Mouse (Mus musculus) bone marrow macrophage, adult 2 months (primary cell): Measurements from ENCODE around the gene Stk19. TPM values are rescaled to one million over a fixed set of nuclear protein-coding genes. Genes with fewer than 3 reads are reported as not detected.

Experiments
- H3K27ac ChIP-seq: 2 replicates; pipeline ENCODE4 v1.5.1; 2012; ENCODE audit warnings: low read depth, low read length; ENCODE audit not compliant: insufficient read depth
- H3K4me1 ChIP-seq: 2 replicates; pipeline ENCODE4 v1.6.1; 2012; ENCODE audit warnings: low read length; ENCODE audit not compliant: control insufficient read depth, insufficient read depth
- H3K4me3 ChIP-seq: 2 replicates; pipeline ENCODE4 v1.5.1; 2012; ENCODE audit warnings: mild to moderate bottlenecking, low read length, moderate library complexity; ENCODE audit not compliant: insufficient read depth
- CTCF ChIP-seq: IDR thresholded peaks from 2 replicates; pipeline ENCODE4 v1.5.1; 2012; ENCODE audit warnings: low read depth, mild to moderate bottlenecking, low read length, moderate library complexity
- POLR2A ChIP-seq: IDR thresholded peaks from 2 replicates; pipeline ENCODE4 v1.6.1; 2012; ENCODE audit warnings: mild to moderate bottlenecking, low read depth, low read length, borderline replicate concordance
- polyA plus RNA-seq: library from polyadenylated mRNA; stranded (reverse); fragments of >200 nt; gene quantifications from 2 replicates; pipeline ENCODE4 v1.2.4, GENCODE M21; 2012; ENCODE audit not compliant: missing spikeins, insufficient read depth, insufficient read length

Stk19 gene
- polyA plus RNA-seq: 33.8 and 44.1 TPM in 2 replicates

DNA sequence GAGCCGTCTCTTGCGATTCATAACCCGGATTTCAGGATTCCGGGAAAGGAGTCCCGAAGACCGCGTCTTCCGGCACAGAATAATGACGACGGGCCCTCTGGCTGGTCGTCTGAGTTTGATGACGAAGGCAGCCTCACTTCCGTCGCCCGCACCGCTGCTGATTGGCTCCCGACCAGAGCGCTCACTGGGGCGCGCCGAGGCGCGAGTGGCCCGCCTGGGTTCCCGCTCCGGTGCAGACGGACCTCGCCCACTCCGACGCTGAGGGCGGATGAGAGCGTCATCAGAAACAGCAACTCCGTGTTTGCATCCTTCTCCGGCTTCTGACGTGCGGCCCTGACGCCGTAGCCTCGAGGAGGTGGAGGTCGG lies at the start of gene Stk19, which contains the start of gene Dxo:
Gene Stk19 (minus strand): TSS at position 90 of the 366 bp plus-strand sequence.
Gene Dxo (plus strand): TSS at position 164 of the 366 bp plus-strand sequence.
- peaks cover 5% of the 10 kb centered on the region for H3K4me1 ChIP-seq
- H3K27ac ChIP-seq: peak within 1 kb of the TSS; percentile 53
- H3K4me3 ChIP-seq: peak within 1 kb of the TSS; percentile 94
- no peak for TF ChIP-seq CTCF
- TF ChIP-seq POLR2A: 0 out of 2 replicates have a peak, but pooled peaks have one; percentile 44

- Histone ChIP-seq H3K4me1 (peaks cover 19% of the 10 kb centered on the region), H3K4me3 (no peak overlapping the region), H3K27ac (no peak overlapping the region)
- TF ChIP-seq POLR2A: no peak
- TF ChIP-seq CTCF: no peak
Measured at GRCm38 (mm10) chr17:34885615-34886014, 48.9 kb upstream of the Stk19 start.

DNA sequence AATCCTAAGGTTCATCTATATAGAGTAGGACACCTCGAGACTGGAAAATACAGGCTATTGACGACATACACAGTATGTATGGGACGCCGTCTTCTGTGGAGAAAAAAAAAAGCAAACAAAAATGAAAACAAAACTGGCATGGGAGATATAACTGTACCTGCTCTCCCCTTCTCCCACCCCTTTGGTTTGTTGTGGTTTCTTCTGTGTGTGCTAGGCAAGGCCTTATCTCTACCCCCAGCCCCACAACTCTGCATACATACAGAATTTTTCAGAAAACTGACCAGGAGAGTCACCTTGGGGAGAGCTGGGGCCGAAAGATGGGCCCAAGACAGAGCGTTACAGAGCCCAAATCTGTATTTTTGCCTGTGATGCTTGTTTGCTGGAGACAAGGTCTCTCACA lies 48.0 kb upstream of the Stk19 start:
- H3K4me3 ChIP-seq: no peak overlapping the region
- TF ChIP-seq POLR2A: no peak
- no peak for TF ChIP-seq CTCF
- H3K27ac ChIP-seq: no peak overlapping the region
- H3K4me1 ChIP-seq: peaks cover 22% of the 10 kb centered on the region

- H3K4me1 ChIP-seq: peaks cover 28% of the 10 kb centered on the region
- TF ChIP-seq POLR2A: no peak
- TF ChIP-seq CTCF: no peak
- H3K27ac ChIP-seq: peak overlapping the region; percentile 26; the same call in 1 of the 2 replicates
- no peak overlapping the region for H3K4me3 ChIP-seq
Measured at GRCm38 (mm10) chr17:34883332-34883731, 46.6 kb upstream of the Stk19 start.

- no peak for TF ChIP-seq POLR2A
- TF ChIP-seq CTCF: no peak
- H3K4me3 ChIP-seq: no peak within 1 kb of the TSS
- peaks cover 21% of the 10 kb centered on the region for H3K4me1 ChIP-seq
- H3K27ac ChIP-seq: peak within 1 kb of the TSS; percentile 22
Measured at GRCm38 (mm10) chr17:34881683-34882310, 45.1 kb upstream of the Stk19 start, which contains the start of gene Gm20547. Gene Gm20547 (minus strand): TSS chr17:34882042.

DNA sequence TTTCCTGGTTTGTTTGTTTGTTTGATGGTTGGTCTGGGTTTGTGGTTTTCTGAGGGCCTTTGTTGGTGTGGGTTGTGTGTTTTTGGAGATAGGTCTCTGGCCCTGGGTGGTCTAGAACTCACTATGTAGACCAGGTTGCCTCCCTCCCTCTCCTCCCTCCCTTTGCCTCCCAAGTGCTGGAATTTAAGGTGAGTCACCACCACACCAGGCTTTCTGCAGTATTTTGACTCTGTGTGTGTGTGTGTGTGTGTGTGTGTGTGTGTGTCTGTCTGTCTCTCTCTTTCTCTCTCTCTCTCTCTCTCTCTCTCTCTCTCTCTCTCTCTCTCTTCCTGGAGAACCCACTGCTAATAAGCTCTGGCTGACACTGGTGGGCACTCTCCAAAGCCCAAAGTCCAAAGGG lies 44.4 kb upstream of the Stk19 start:
- TF ChIP-seq POLR2A (no peak), CTCF (no peak)
- Histone ChIP-seq H3K27ac (no peak overlapping the region), H3K4me3 (no peak overlapping the region), H3K4me1 (peaks cover 21% of the 10 kb centered on the region)

DNA sequence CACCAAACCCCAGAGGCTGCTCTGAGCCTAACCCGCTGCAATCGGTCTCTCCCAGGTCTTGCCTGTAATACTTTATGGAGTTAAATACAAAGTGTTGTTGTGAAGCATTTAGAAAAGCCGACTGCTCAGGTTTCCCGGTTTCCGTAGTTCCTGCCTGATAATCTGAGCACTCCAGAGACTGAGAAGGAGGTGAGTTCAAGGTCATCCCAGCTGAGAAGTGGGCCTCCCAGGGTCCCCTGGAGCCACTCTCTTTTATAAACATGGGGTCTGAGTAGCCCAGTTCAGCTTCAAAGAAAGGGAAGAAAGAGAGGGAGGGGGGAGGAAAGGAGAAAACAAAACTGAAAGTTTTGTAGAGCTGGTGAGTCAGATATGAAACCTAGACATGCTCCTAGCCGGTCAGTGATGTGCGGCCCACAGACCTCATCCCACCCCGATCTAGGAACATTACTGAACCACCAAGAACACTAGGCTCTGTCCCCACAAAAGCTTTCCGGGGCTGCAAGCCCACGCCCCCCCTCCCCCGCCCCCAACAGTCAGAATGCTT lies 42.7 kb upstream of the Stk19 start, which contains the start of gene Zbtb12:
Gene Zbtb12 (plus strand): TSS at position 148 of the 544 bp plus-strand sequence.
- TF ChIP-seq CTCF: no peak
- no peak for TF ChIP-seq POLR2A
- H3K4me3 ChIP-seq: no peak within 1 kb of the TSS
- peaks cover 21% of the 10 kb centered on the region for H3K4me1 ChIP-seq
- no peak within 1 kb of the TSS for H3K27ac ChIP-seq

GRCm38 (mm10) chr17:34874321-34874720 lies 37.6 kb upstream of the Stk19 start:
- Histone ChIP-seq H3K4me3 (no peak overlapping the region), H3K27ac (no peak overlapping the region), H3K4me1 (peaks cover 2% of the 10 kb centered on the region; the same call in 1 of the 2 replicates)
- TF ChIP-seq POLR2A: no peak
- TF ChIP-seq CTCF: no peak

DNA sequence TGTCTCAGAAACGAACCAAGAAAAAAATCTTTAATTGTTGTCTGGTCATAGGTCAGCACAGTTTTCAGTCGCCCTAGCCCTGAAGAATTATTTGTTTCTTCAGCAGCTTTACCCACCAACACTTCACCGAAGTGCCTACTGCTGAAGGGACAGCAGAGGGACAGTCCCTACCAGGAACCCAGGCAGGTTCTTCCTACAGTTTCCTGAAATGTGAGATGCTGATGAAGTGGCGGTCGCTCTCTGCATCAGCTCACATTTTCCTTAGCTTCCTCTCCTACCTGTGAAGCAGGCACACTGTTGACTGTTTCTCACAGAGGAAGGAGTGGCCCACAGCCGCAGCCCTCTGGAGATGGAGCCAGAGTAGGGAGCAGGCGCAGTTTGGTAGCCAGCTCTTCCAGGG lies 29.2 kb upstream of the Stk19 start:
- Histone ChIP-seq H3K4me1 (peaks cover 10% of the 10 kb centered on the region; the same call in 1 of the 2 replicates), H3K27ac (no peak overlapping the region), H3K4me3 (no peak overlapping the region)
- TF ChIP-seq POLR2A: no peak
- TF ChIP-seq CTCF: no peak

DNA sequence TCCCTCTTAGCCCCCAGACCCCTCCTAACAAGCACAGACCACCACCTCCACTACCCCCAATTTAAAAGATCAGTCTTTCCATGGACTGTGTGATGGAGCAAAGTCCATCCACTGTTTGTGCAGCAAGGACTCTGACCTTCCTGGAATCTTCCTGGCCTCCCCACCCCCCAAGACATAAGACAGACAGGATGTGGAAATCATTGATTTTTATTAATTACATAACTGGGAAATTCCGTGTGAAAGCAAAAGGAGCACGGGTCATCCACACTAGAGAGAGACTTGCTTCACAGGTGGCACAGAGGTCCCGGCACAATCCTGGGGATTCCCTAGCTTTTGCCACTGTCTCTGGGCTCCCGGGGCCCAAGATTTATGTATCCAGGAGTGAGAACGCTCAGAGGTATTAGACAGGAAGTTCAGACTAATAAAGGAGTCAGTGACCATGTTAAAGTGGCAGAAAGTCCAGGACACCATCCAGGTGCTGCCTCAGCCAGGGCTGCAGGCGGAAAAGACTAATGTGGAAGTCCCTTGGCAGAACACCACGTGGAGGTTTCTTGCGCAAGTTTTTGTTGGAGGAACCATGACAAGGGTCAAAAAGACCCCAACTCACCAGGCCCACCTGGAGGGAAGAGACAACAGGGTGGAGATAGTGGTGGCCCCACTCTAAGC lies 25.8 kb upstream of the Stk19 start, which contains the start of gene Cfb:
Gene Cfb (minus strand): TSS at position 103 of the 666 bp plus-strand sequence.
- Histone ChIP-seq H3K4me1 (peaks cover 21% of the 10 kb centered on the region), H3K27ac (no peak within 1 kb of the TSS), H3K4me3 (no peak within 1 kb of the TSS)
- TF ChIP-seq POLR2A: no peak
- TF ChIP-seq CTCF: no peak
